ENCODE assay signal across 8 mouse cellular contexts in genomic region chr12:81026277-81026994, GRCm38 (mm10). TPM values are rescaled to one million over a fixed set of nuclear protein-coding genes. Genes with fewer than 3 reads are reported as not detected.
DNase-seq lines count a peak whose midpoint lies in the region; ATAC-seq and TF ChIP-seq lines count a peak whose summit lies in the region.

TSS of gene Smoc1 (plus strand) at chr12:81026808.

- peaks cover 0 to 7% of the 10 kb centered on the region in 2 experiments; a peak in 2 of 4 replicates for H3K4me1 ChIP-seq in ES-E14 (ENCODE audit: control insufficient read depth in 2 of 2, insufficient read depth in 2 of 2, low read length in 2 of 2, poor library complexity in 1 of 2)
- H3K4me1 ChIP-seq in forebrain, embryonic 11.5 days (replicated peaks; ENCODE audit: control insufficient read depth, insufficient read depth, low read length), result peaks cover 9% of the 10 kb centered on the region; the same call in 1 of the 2 replicates
- H3K4me1 ChIP-seq in heart, embryonic 16.5 days (ENCODE audit: control insufficient read depth, insufficient read depth, low read length), result no peaks in the 10 kb centered on the region
- no peaks in the 10 kb centered on the region; the same call in 1 of the 2 replicates for H3K4me1 ChIP-seq in liver, embryonic 16.5 days (ENCODE audit: control insufficient read depth, low read depth, low read length)

- H3K36me3 ChIP-seq in ES-E14 (ENCODE audit: control insufficient read depth, insufficient read depth, low read length, poor library complexity, severe bottlenecking), result no peaks in the 10 kb centered on the region
- H3K36me3 ChIP-seq in forebrain, embryonic 11.5 days (ENCODE audit: control insufficient read depth, insufficient read depth, low read length), result no peaks in the 10 kb centered on the region
- H3K36me3 ChIP-seq in heart, embryonic 16.5 days (ENCODE audit: control insufficient read depth, insufficient read depth), result no peaks in the 10 kb centered on the region
- no peaks in the 10 kb centered on the region for H3K36me3 ChIP-seq in liver, embryonic 16.5 days (ENCODE audit: control insufficient read depth, insufficient read depth)

- no peak within 1 kb of the TSS for H3K27ac ChIP-seq in ES-E14 (ENCODE audit: insufficient read depth, low read depth, low read length, poor library complexity, severe bottlenecking)
- H3K27ac ChIP-seq in forebrain, embryonic 11.5 days (ENCODE audit: low read depth, low read length), result no peak within 1 kb of the TSS; the same call in 1 of the 2 replicates
- no peak within 1 kb of the TSS for H3K27ac ChIP-seq in heart, embryonic 16.5 days (ENCODE audit: low read length)
- H3K27ac ChIP-seq in liver, embryonic 16.5 days (ENCODE audit: low read length), result peak within 1 kb of the TSS; percentile 39; the same call in 1 of the 2 replicates

- in situ Hi-C loops in ES-E14 (cut with MboI; ENCODE audit: low sequenced_read_pairs in 2 of 2, unreplicated experiment in 2 of 2), result no loop called here

- H3K27me3 ChIP-seq in forebrain, embryonic 11.5 days (ENCODE audit: control insufficient read depth, insufficient read depth, low read length), result peaks cover 12% of the 10 kb centered on the region; the same call in 1 of the 2 replicates
- H3K27me3 ChIP-seq in heart, embryonic 16.5 days (ENCODE audit: control insufficient read depth, insufficient read depth, low read length), result peaks cover 36% of the 10 kb centered on the region
- peaks cover 30% of the 10 kb centered on the region for H3K27me3 ChIP-seq in liver, embryonic 16.5 days (ENCODE audit: control insufficient read depth, insufficient read depth, low read depth, low read length)

- H3K4me2 ChIP-seq in forebrain, embryonic 11.5 days (ENCODE audit: low read depth, low read length, severe bottlenecking), result peak within 1 kb of the TSS; percentile 98
- peak within 1 kb of the TSS; percentile 97 for H3K4me2 ChIP-seq in heart, embryonic 16.5 days (ENCODE audit: low read depth, low read length)
- peak within 1 kb of the TSS; percentile 40 for H3K4me2 ChIP-seq in liver, embryonic 16.5 days (ENCODE audit: low read depth, low read length)

- DNase-seq in ES-E14 (ENCODE audit: low read depth, low spot score), result peak; percentile 80
- DNase-seq in brain, adult 2 months (ENCODE audit: low read depth, low spot score), result peak; percentile 78
- peak; percentile 88 for DNase-seq in forebrain, embryonic 11.5 days (ENCODE audit: low spot score)
- peak; percentile 39 to 65 for DNase-seq in layer of hippocampus, adult 18-20 months (ENCODE audit: low spot score in 2 of 2)
- peak; percentile 85 to 90 for DNase-seq in right cerebral cortex, postnatal 10 days (ENCODE audit: low spot score in 2 of 2)

- 3% methylated on average over 42 of the region's 42 CpGs for WGBS in forebrain, embryonic 11.5 days
- WGBS in heart, embryonic 16.5 days, result 4% methylated on average over 42 of the region's 42 CpGs
- WGBS in liver, embryonic 16.5 days (ENCODE audit: insufficient replicate concordance), result 6% methylated on average over 34 of the region's 42 CpGs

- peak; percentile 94 for ATAC-seq in forebrain, embryonic 11.5 days (replicated peaks; ENCODE audit: low FRiP score)
- ATAC-seq in heart, embryonic 16.5 days (replicated peaks; ENCODE audit: extremely low read depth, insufficient read depth, low FRiP score), result peak; percentile 84
- ATAC-seq in liver, embryonic 16.5 days (ENCODE audit: low read depth), result peak; percentile 87
- no peak for ATAC-seq in monocyte, adult 5-6 weeks (replicated peaks; ENCODE audit: insufficient number of reproducible peaks, low FRiP score, low TSS enrichment, poor library complexity, severe bottlenecking)

- H3K9ac ChIP-seq in ES-E14 (ENCODE audit: insufficient read depth, low read depth, low read length, poor library complexity, severe bottlenecking), result peak within 1 kb of the TSS; percentile 82
- H3K9ac ChIP-seq in forebrain, embryonic 11.5 days (ENCODE audit: low read length), result peak within 1 kb of the TSS; percentile 66
- H3K9ac ChIP-seq in heart, embryonic 16.5 days (ENCODE audit: low read length), result peak within 1 kb of the TSS; percentile 65
- peak within 1 kb of the TSS; percentile 64 for H3K9ac ChIP-seq in liver, embryonic 16.5 days (ENCODE audit: low read depth, low read length)

- peak within 1 kb of the TSS; percentile 85 to 96 for H3K4me3 ChIP-seq in ES-E14 (ENCODE audit: insufficient read depth in 1 of 2, low read depth in 1 of 2, low read length in 2 of 2, poor library complexity in 1 of 2, severe bottlenecking in 1 of 2)
- peak within 1 kb of the TSS; percentile 71 for H3K4me3 ChIP-seq in forebrain, embryonic 11.5 days (ENCODE audit: low read depth, low read length)
- H3K4me3 ChIP-seq in heart, embryonic 16.5 days (ENCODE audit: low read length), result peak within 1 kb of the TSS; percentile 65
- peak within 1 kb of the TSS; percentile 60 for H3K4me3 ChIP-seq in liver, embryonic 16.5 days (ENCODE audit: low read depth, low read length)

- H3K9me3 ChIP-seq in ES-E14 (ENCODE audit: control insufficient read depth, insufficient read depth, low read depth, low read length), result no peaks in the 10 kb centered on the region
- no peaks in the 10 kb centered on the region for H3K9me3 ChIP-seq in forebrain, embryonic 11.5 days (ENCODE audit: control insufficient read depth, low read length)
- no peaks in the 10 kb centered on the region for H3K9me3 ChIP-seq in heart, embryonic 16.5 days (replicated peaks; ENCODE audit: control insufficient read depth, low read length)
- no peaks in the 10 kb centered on the region for H3K9me3 ChIP-seq in liver, embryonic 16.5 days (replicated peaks; ENCODE audit: control insufficient read depth, low read length)

TF ChIP-seq in ES-E14, 5 proteins besides CTCF, POLR2A, EP300 and RAD21:
- TF ChIP-seq CHD2 (IDR thresholded peaks at IDR 0.05; ENCODE audit: low read depth, low read length), result peak; percentile 81
- no peak for TF ChIP-seq HCFC1 (IDR thresholded peaks at IDR 0.05; ENCODE audit: borderline replicate concordance, insufficient read depth, low read length)
TF ChIP-seq in ES-E14: peak in this region for 1.

RNA-seq across cellular contexts. Expression of gene Smoc1, which starts in this region (rescaled TPM):
- 15.3 and 34.6 TPM in 2 replicates for total RNA-seq in ES-E14 (2012; rRNA removed)
- polyA plus RNA-seq in forebrain, embryonic 11.5 days (2014; fragmentation: Nextera tagmentation; extraction: Ambion mirVana), result 6.7 and 6.8 TPM in 2 replicates
- 6.8 and 8.6 TPM in 2 replicates for polyA plus RNA-seq in heart, embryonic 16.5 days (2015; fragmentation: Nextera tagmentation; extraction: Ambion mirVana)
- total RNA-seq in layer of hippocampus, adult 18-20 months (2021), result 10 to 100 TPM in 1 of 2 experiments, 1 to 10 TPM in 1; 9.6 to 11.4 TPM
- 14.2 and 15.9 TPM in 2 replicates for polyA plus RNA-seq in liver, embryonic 16.5 days (2015; fragmentation: Nextera tagmentation; extraction: Ambion mirVana)
- 0.19 to 0.58 TPM in 2 of 3 replicates, not detected in the other for total RNA-seq in monocyte, adult 5-6 weeks (2017)

Comparison
In these comparisons a context has a peak if more than half of its experiments do, and no peak if none do; other contexts are left out.
1. H3K4me2 ChIP-seq: peak in every context shown above with its lines; median percentile 98 in forebrain, embryonic 11.5 days; 97 in heart, embryonic 16.5 days; 40 in liver, embryonic 16.5 days.